Mouse (Mus musculus) lung, postnatal 0 days (tissue): ENCODE results near the gene Gm45213.

Experiments used
- CTCF ChIP-seq: IDR thresholded peaks from 2 replicates; pipeline ENCODE4 v1.5.1; 2016; ENCODE audit warnings: antibody characterized with exemption, mild to moderate bottlenecking
- EP300 ChIP-seq: IDR thresholded peaks from 2 replicates; pipeline ENCODE4 v1.6.1; 2016; ENCODE audit warnings: antibody characterized with exemption, mild to moderate bottlenecking, control low read depth

DNA sequence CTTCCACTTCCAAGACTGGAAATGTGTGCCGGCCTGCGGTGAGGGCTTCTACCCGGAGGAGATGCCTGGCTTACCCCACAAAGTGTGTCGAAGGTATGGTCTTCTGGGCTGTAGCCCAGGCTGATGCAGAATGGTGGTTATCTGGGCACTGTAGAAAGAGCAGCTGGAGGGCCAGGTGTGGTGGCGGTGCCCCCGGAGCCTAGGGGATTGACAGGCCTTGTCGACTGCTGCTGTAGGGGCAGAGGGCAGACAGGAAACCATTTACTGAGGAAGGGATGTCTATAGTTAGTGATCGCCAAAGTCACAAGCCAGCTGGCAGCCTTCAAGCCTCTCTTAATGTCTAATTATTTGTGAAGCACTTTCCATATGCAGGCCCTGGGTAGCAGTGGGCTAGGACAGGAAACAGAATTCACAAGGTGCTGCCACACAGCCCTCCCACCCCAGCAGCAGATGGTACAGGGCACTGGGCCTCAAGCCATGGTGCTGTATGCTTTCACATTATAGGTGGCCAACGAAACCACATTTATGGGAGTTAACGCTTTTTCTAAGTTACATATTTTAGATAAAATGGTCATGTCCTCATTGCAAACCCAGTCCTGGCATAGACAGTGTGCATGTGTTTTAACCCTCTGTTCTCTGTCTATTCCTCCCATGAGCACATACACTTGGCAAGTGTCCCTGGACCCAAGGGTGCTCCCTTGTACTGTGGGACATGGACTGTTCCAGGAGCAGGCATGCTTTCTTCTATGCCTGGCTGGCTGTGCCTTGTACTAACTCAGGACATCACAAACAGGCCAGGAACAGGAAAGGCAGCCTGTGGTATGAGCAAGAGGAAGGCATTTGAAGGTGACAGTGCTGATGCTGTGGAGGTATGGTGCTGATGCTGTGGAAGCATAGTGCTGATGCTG lies at the start of gene Gm45213:
- TF ChIP-seq CTCF, result no peak
- no peak for TF ChIP-seq EP300
